Mouse (Mus musculus) adrenal gland, adult 2 months (tissue): ENCODE results near the gene Papss2. TPM values are rescaled to one million over a fixed set of nuclear protein-coding genes. Genes with fewer than 3 reads are reported as not detected.
A peak's percentile ranks its signal among the peaks of the same experiment; 100 is the strongest.

Source experiments
- DNase-seq: peaks from one replicate; pipeline ENCODE4 v3.0.0; 2021
- polyA plus RNA-seq: library from polyadenylated mRNA; depleted of rRNA; stranded (reverse); fragments of >200 nt; gene quantifications from 2 replicates; pipeline ENCODE4 v1.2.3, GENCODE M21; 2012
- total RNA-seq, 2 experiments: library from RNA; stranded (reverse); gene quantifications; 2 replicates each; pipeline ENCODE4 v1.2.3; 2021

The Papss2 gene
- total and polyA plus RNA-seq, 3 experiments = 1.1 to 20.8 (median 11.1) TPM

GRCm38 (mm10) chr19:32599436-32599835, 3.8 kb downstream of the Papss2 start:
- DNase-seq = no peak

- peak; percentile 49 for DNase-seq
Measured at GRCm38 (mm10) chr19:32601033-32601770, 5.6 kb downstream of the Papss2 start.

- DNase-seq = no peak
Measured at GRCm38 (mm10) chr19:32603466-32603865, 7.9 kb downstream of the Papss2 start.

GRCm38 (mm10) chr19:32604127-32604526, 8.5 kb downstream of the Papss2 start:
- no peak for DNase-seq

- DNase-seq = no peak
Measured at GRCm38 (mm10) chr19:32604563-32605252, 9.1 kb downstream of the Papss2 start.

- no peak for DNase-seq
Measured at GRCm38 (mm10) chr19:32606227-32606827, 10.7 kb downstream of the Papss2 start.

- no peak for DNase-seq
Measured at GRCm38 (mm10) chr19:32607036-32607435, 11.4 kb downstream of the Papss2 start.

GRCm38 (mm10) chr19:32611386-32612092, 15.9 kb downstream of the Papss2 start:
- DNase-seq = no peak

- DNase-seq = no peak
Measured at GRCm38 (mm10) chr19:32614046-32614771, 18.6 kb downstream of the Papss2 start.

GRCm38 (mm10) chr19:32614772-32615099, 19.1 kb downstream of the Papss2 start:
- DNase-seq = no peak

- DNase-seq = no peak
Measured at GRCm38 (mm10) chr19:32616646-32617045, 21.1 kb downstream of the Papss2 start.

GRCm38 (mm10) chr19:32619739-32620138, 24.1 kb downstream of the Papss2 start:
- DNase-seq = no peak

- DNase-seq = no peak
Measured at GRCm38 (mm10) chr19:32620859-32621445, 25.4 kb downstream of the Papss2 start.

- no peak for DNase-seq
Measured at GRCm38 (mm10) chr19:32622142-32622541, 26.6 kb downstream of the Papss2 start.

GRCm38 (mm10) chr19:32626768-32627331, 31.3 kb downstream of the Papss2 start:
- DNase-seq = peak; percentile 13

GRCm38 (mm10) chr19:32627631-32628030, 32.0 kb downstream of the Papss2 start:
- no peak for DNase-seq

GRCm38 (mm10) chr19:32628572-32629132, 33.1 kb downstream of the Papss2 start:
- no peak for DNase-seq

- DNase-seq = no peak
Measured at GRCm38 (mm10) chr19:32634916-32635315, 39.3 kb downstream of the Papss2 start.

- peak; percentile 46 for DNase-seq
Measured at GRCm38 (mm10) chr19:32637357-32638275, 42.0 kb downstream of the Papss2 start.
